In the genomic region with DNA sequence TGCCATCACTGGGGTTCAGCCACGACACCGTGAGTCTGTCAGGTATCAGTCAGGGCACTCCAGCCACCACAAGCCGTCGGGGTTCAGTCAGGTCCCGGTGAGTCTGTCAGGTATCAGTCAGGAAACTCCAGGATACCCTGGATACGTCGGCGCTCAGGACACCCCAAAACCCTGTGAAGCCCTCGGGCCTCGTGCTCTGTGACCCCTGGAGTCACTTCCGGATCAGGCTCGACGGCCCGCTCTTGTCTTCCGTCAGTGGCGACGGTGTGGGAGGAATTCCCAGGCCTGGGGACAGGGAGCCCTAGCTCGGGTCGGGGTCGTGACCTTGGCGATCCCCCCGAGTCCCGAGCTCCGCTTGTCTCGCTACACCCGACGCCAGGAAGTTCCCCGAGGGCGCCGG, we compare ENCODE assay signal across 7 mouse cellular contexts. TPM values are rescaled to one million over a fixed set of nuclear protein-coding genes. Genes with fewer than 3 reads are reported as not detected.
DNase-seq lines count a peak whose midpoint lies in the region; ATAC-seq and TF ChIP-seq lines count a peak whose summit lies in the region.

No protein-coding gene starts in this region.

- H3K36me3 ChIP-seq in liver, adult 2 months (ENCODE audit: control insufficient read depth, insufficient read depth, low read length) = peaks cover 9% of the 10 kb centered on the region
- H3K36me3 ChIP-seq in hindbrain, embryonic 12.5 days = 0 out of 2 replicates have a peak, but pooled peaks cover under 1% of the 10 kb centered on the region
- H3K36me3 ChIP-seq in midbrain, embryonic 10.5 days = peaks cover 45% of the 10 kb centered on the region

- DNase-seq in liver, adult 2 months (ENCODE audit: extremely low read depth, low read depth, low spot score) = no peak
- DNase-seq in liver = no peak
- DNase-seq in midbrain, embryonic 10.5 days (ENCODE audit: low spot score) = no peak
- DNase-seq in natural killer cell, adult 2 months (ENCODE audit: low spot score in 2 of 2) = no peak
- DNase-seq in left cerebral cortex, postnatal 10 days (ENCODE audit: extremely low spot score in 1 of 2, low spot score in 2 of 2) = no peak

- peak; percentile 1; the same call in 1 of the 2 replicates for ATAC-seq in common myeloid progenitor, adult 5-6 weeks (replicated peaks; ENCODE audit: low read depth, poor library complexity, severe bottlenecking)
- ATAC-seq in hindbrain, embryonic 12.5 days (ENCODE audit: low FRiP score) = peak; percentile 55

- TF ChIP-seq CTCF in liver, adult 2 months (IDR thresholded peaks at IDR 0.05; ENCODE audit: low read depth, low read length) = no peak

- peak overlapping the region; percentile 84 for H3K4me3 ChIP-seq in liver, adult 2 months (ENCODE audit: insufficient read depth, low read depth, low read length)
- peak overlapping the region; percentile 79 for H3K4me3 ChIP-seq in hindbrain, embryonic 12.5 days
- H3K4me3 ChIP-seq in midbrain, embryonic 10.5 days = peak overlapping the region; percentile 68

- H3K79me2 ChIP-seq in liver, adult 2 months (ENCODE audit: control insufficient read depth, insufficient read depth, low read length) = peaks cover 13% of the 10 kb centered on the region; the same call in 1 of the 2 replicates

- peak overlapping the region; percentile 86 for H3K27ac ChIP-seq in liver, adult 2 months (replicated peaks; ENCODE audit: insufficient read depth, low read depth, low read length)
- peak overlapping the region; percentile 60 for H3K27ac ChIP-seq in hindbrain, embryonic 12.5 days
- H3K27ac ChIP-seq in midbrain, embryonic 10.5 days (replicated peaks) = peak overlapping the region; percentile 91

- no peak for TF ChIP-seq POLR2A in liver, adult 2 months (IDR thresholded peaks at IDR 0.05; ENCODE audit: extremely low read depth, insufficient read depth, low read length)

- intact Hi-C loops in left cerebral cortex, postnatal 10 days (cut with DNase I) = no loop called here

- H3K27me3 ChIP-seq in liver, adult 2 months (ENCODE audit: control insufficient read depth, insufficient read depth, low read length) = no peaks in the 10 kb centered on the region
- no peaks in the 10 kb centered on the region for H3K27me3 ChIP-seq in hindbrain, embryonic 12.5 days
- no peaks in the 10 kb centered on the region for H3K27me3 ChIP-seq in midbrain, embryonic 10.5 days (ENCODE audit: low read depth, poor library complexity, severe bottlenecking)

- H3K9ac ChIP-seq in liver, adult 2 months (ENCODE audit: low read depth, low read length) = peak overlapping the region; percentile 87
- peak overlapping the region; percentile 78 for H3K9ac ChIP-seq in hindbrain, embryonic 12.5 days

- 3% methylated on average over 30 of the region's 30 CpGs for WGBS in liver, adult 2 months
- WGBS in hindbrain, embryonic 12.5 days = 8% methylated on average over 30 of the region's 30 CpGs
- 9% methylated on average over 30 of the region's 30 CpGs for WGBS in midbrain, embryonic 10.5 days

- peak overlapping the region; percentile 71 for H3K4me2 ChIP-seq in hindbrain, embryonic 12.5 days (replicated peaks)

- no peaks in the 10 kb centered on the region for H3K9me3 ChIP-seq in hindbrain, embryonic 12.5 days (replicated peaks)
- H3K9me3 ChIP-seq in midbrain, embryonic 10.5 days (replicated peaks) = no peaks in the 10 kb centered on the region

- H3K4me1 ChIP-seq in liver, adult 2 months (ENCODE audit: control insufficient read depth, insufficient read depth, low read length) = peaks cover 3% of the 10 kb centered on the region
- H3K4me1 ChIP-seq in hindbrain, embryonic 12.5 days = peaks cover 9% of the 10 kb centered on the region
- peaks cover 27% of the 10 kb centered on the region for H3K4me1 ChIP-seq in midbrain, embryonic 10.5 days

RNA-seq across cellular contexts. Expression of a gene that starts 0.5 kb away (rescaled TPM):
- total RNA-seq in liver, adult 2 months (2014; rRNA removed) = 35.4 and 38.6 TPM in 2 replicates
- 24.5 and 30.7 TPM in 2 replicates for polyA plus RNA-seq in liver, adult 2 months (2012; rRNA removed)
- total RNA-seq in common myeloid progenitor, adult 5-6 weeks (2017) = 130 and 142 TPM in 2 replicates
- polyA plus RNA-seq in hindbrain, embryonic 12.5 days (2016; fragmentation: Nextera tagmentation; extraction: Ambion mirVana) = 95.5 and 102 TPM in 2 replicates
- polyA plus RNA-seq in midbrain, embryonic 10.5 days (2016; fragmentation: Nextera tagmentation; extraction: Ambion mirVana) = 125 and 132 TPM in 2 replicates
- total RNA-seq in left cerebral cortex, postnatal 10 days (2021) = 10 to 100 TPM; 47.0 to 51.8 TPM

RNA-seq across cellular contexts. Expression of a gene that starts 8.5 kb away (rescaled TPM):
- 469 and 519 TPM in 2 replicates for total RNA-seq in liver, adult 2 months (2014; rRNA removed)
- 502 and 633 TPM in 2 replicates for polyA plus RNA-seq in liver, adult 2 months (2012; rRNA removed)
- 252 and 315 TPM in 2 replicates for total RNA-seq in common myeloid progenitor, adult 5-6 weeks (2017)
- polyA plus RNA-seq in hindbrain, embryonic 12.5 days (2016; fragmentation: Nextera tagmentation; extraction: Ambion mirVana) = 709 and 802 TPM in 2 replicates
- polyA plus RNA-seq in midbrain, embryonic 10.5 days (2016; fragmentation: Nextera tagmentation; extraction: Ambion mirVana) = 569 and 605 TPM in 2 replicates
- 100 to 1,000 TPM; 368 to 383 TPM for total RNA-seq in left cerebral cortex, postnatal 10 days (2021)

RNA-seq across cellular contexts. Expression of a gene that starts 21.9 kb away (rescaled TPM):
- 0.18 and 0.40 TPM in 2 replicates for total RNA-seq in liver, adult 2 months (2014; rRNA removed)
- polyA plus RNA-seq in liver, adult 2 months (2012; rRNA removed) = 0.07 and 0.33 TPM in 2 replicates
- total RNA-seq in common myeloid progenitor, adult 5-6 weeks (2017) = 2.0 TPM in 1 of 2 replicates, not detected in the other
- polyA plus RNA-seq in hindbrain, embryonic 12.5 days (2016; fragmentation: Nextera tagmentation; extraction: Ambion mirVana) = 3.3 and 3.4 TPM in 2 replicates
- polyA plus RNA-seq in midbrain, embryonic 10.5 days (2016; fragmentation: Nextera tagmentation; extraction: Ambion mirVana) = 4.3 and 6.1 TPM in 2 replicates
- not detected for total RNA-seq in left cerebral cortex, postnatal 10 days (2021)

RNA-seq across cellular contexts. Expression of a gene that starts 33.6 kb away (rescaled TPM):
- total RNA-seq in liver, adult 2 months (2014; rRNA removed) = 235 and 279 TPM in 2 replicates
- polyA plus RNA-seq in liver, adult 2 months (2012; rRNA removed) = 308 and 389 TPM in 2 replicates
- total RNA-seq in common myeloid progenitor, adult 5-6 weeks (2017) = 104 and 125 TPM in 2 replicates
- polyA plus RNA-seq in hindbrain, embryonic 12.5 days (2016; fragmentation: Nextera tagmentation; extraction: Ambion mirVana) = 88.4 and 88.8 TPM in 2 replicates
- 116 TPM in 2 replicates for polyA plus RNA-seq in midbrain, embryonic 10.5 days (2016; fragmentation: Nextera tagmentation; extraction: Ambion mirVana)
- 10 to 100 TPM; 26.2 to 28.1 TPM for total RNA-seq in left cerebral cortex, postnatal 10 days (2021)

RNA-seq across cellular contexts. Expression of a gene that starts 56.8 kb away (rescaled TPM):
- 17.3 and 19.4 TPM in 2 replicates for total RNA-seq in liver, adult 2 months (2014; rRNA removed)
- polyA plus RNA-seq in liver, adult 2 months (2012; rRNA removed) = 35.1 and 40.6 TPM in 2 replicates
- 39.3 and 43.1 TPM in 2 replicates for total RNA-seq in common myeloid progenitor, adult 5-6 weeks (2017)
- 144 and 154 TPM in 2 replicates for polyA plus RNA-seq in hindbrain, embryonic 12.5 days (2016; fragmentation: Nextera tagmentation; extraction: Ambion mirVana)
- polyA plus RNA-seq in midbrain, embryonic 10.5 days (2016; fragmentation: Nextera tagmentation; extraction: Ambion mirVana) = 193 and 195 TPM in 2 replicates
- 10 to 100 TPM; 56.6 to 59.1 TPM for total RNA-seq in left cerebral cortex, postnatal 10 days (2021)
